Mouse (Mus musculus): Measurements from ENCODE around the gene Atp8a2.

- no peak for TF ChIP-seq POLR2A (IDR thresholded peaks at IDR 0.05; ENCODE audit: low read depth, low read length)
- no peak for TF ChIP-seq CTCF (conservative IDR thresholded peaks at IDR 0.05; ENCODE audit: insufficient read depth, insufficient read length, low read depth, low read length)
These were observed 61.2 kb downstream of the Atp8a2 start for GRCm38 (mm10) chr14:60135801-60136200.

Data from kidney, adult 2 months (tissue).